Mouse (Mus musculus) testis, adult 2 months (tissue): ENCODE results near the gene Cyb5d2. TPM values are rescaled to one million over a fixed set of nuclear protein-coding genes. Genes with fewer than 3 reads are reported as not detected.

Experiments
- H3K27ac ChIP-seq: fragments of 200-500 bp; 2 replicates; pipeline ENCODE4 v1.5.1; 2012; ENCODE audit warnings: low read depth, low read length; ENCODE audit not compliant: control insufficient read depth, insufficient read depth
- H3K27me3 ChIP-seq: fragments of 200-500 bp; 2 replicates; pipeline ENCODE4 v1.6.1; 2012; ENCODE audit warnings: mild to moderate bottlenecking, low read length, moderate library complexity; ENCODE audit not compliant: control insufficient read depth, insufficient read depth
- H3K36me3 ChIP-seq: fragments of 200-500 bp; 2 replicates; pipeline ENCODE4 v1.6.1; 2012; ENCODE audit warnings: mild to moderate bottlenecking, low read length; ENCODE audit not compliant: control insufficient read depth, insufficient read depth
- H3K4me1 ChIP-seq: fragments of 200-500 bp; 2 replicates; pipeline ENCODE4 v1.6.1; 2012; ENCODE audit warnings: low read length; ENCODE audit not compliant: control insufficient read depth, insufficient read depth
- H3K4me3 ChIP-seq: fragments of 200-500 bp; 2 replicates; pipeline ENCODE4 v1.5.1; 2012; ENCODE audit warnings: low read depth, mild to moderate bottlenecking, low read length, moderate library complexity, mixed read lengths; ENCODE audit not compliant: control insufficient read depth
- CTCF ChIP-seq: fragments of 200-500 bp; IDR thresholded peaks from 2 replicates; pipeline ENCODE4 v1.5.1; 2012; ENCODE audit warnings: low read depth, mild to moderate bottlenecking, inconsistent platforms, low read length, moderate library complexity; ENCODE audit not compliant: control insufficient read depth, insufficient read depth, insufficient replicate concordance
- POLR2A ChIP-seq: fragments of 200-500 bp; IDR thresholded peaks from 2 replicates; pipeline ENCODE4 v1.6.1; 2012; ENCODE audit warnings: low read depth, mild to moderate bottlenecking, inconsistent platforms, low read length, moderate library complexity; ENCODE audit not compliant: control insufficient read depth
- polyA plus RNA-seq: library from polyadenylated mRNA; depleted of rRNA; stranded (reverse); fragments of >200 nt; gene quantifications from 2 replicates; pipeline ENCODE4 v1.2.3, GENCODE M21; 2012; rRNA removed

Gene Cyb5d2
- polyA plus RNA-seq, 1 experiment = 11.2 TPM

DNA sequence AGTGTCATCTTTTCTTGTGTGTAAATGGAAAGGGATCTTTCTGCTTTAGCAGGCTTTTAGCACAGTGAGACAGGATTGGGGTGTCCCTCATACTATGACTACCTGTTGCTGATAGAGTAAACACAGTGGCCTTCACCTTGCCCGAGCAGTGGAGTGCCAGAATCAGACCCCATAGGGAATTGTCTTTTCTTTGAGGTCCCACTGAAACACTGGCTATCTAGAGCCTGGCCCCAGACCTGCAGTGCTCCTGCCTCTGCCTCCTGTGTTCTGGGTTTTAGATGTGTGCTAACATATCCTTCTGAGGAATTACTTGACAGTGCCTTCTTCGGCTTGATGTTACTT is 60.5 kb downstream of the Cyb5d2 start:
- no peak overlapping the region for H3K4me3 ChIP-seq
- no peaks in the 10 kb centered on the region for H3K4me1 ChIP-seq
- peaks cover 1% of the 10 kb centered on the region for H3K36me3 ChIP-seq
- H3K27ac ChIP-seq = no peak overlapping the region
- TF ChIP-seq CTCF (no peak), POLR2A (no peak)
- no peaks in the 10 kb centered on the region for H3K27me3 ChIP-seq

GRCm38 (mm10) chr11:72734840-72735518 is 61.0 kb downstream of the Cyb5d2 start:
- Histone ChIP-seq H3K4me1 (no peaks in the 10 kb centered on the region), H3K27me3 (no peaks in the 10 kb centered on the region), H3K36me3 (peaks cover 3% of the 10 kb centered on the region), H3K4me3 (no peak overlapping the region), H3K27ac (no peak overlapping the region)
- no peak for TF ChIP-seq POLR2A
- TF ChIP-seq CTCF = no peak

DNA sequence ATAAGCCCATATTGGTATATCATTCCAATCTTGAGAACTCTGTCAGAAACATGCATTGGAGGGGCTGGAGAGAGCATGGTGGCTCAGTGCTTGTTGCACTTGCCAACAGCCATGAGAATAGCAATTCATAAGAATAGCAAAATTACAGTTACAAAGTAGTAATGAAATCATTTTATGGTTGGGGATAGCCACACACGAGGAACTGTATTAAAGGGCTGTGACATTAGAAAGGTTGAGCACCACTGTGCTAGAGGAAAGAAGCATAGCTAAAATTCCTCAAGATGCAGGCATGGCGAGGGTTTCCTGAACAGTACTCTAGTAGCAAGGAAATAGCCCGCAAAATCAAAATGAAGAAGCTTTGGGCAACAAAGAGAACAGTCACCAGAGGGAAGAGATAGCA is 62.2 kb downstream of the Cyb5d2 start:
- Histone ChIP-seq H3K4me1 (no peaks in the 10 kb centered on the region), H3K4me3 (no peak overlapping the region), H3K27me3 (no peaks in the 10 kb centered on the region), H3K27ac (no peak overlapping the region), H3K36me3 (peaks cover 3% of the 10 kb centered on the region)
- TF ChIP-seq POLR2A (no peak), CTCF (no peak)

Other genes starting within 250 kb of the Cyb5d2 start
- 1.6 and 1.7 TPM in 2 replicates for gene Spns3, start 245.6 kb downstream of the Cyb5d2 start, polyA plus RNA-seq
- 3.9 and 4.1 TPM in 2 replicates for gene Ube2g1, start 188.9 kb downstream of the Cyb5d2 start, polyA plus RNA-seq
- gene Ankfy1, start 106.1 kb downstream of the Cyb5d2 start, polyA plus RNA-seq = 7.5 and 7.7 TPM in 2 replicates
- 9.5 and 9.6 TPM in 2 replicates for gene Zzef1, start 84 bp upstream of the Cyb5d2 start, polyA plus RNA-seq
- 4.8 and 4.9 TPM in 2 replicates for gene Atp2a3, start 165.0 kb upstream of the Cyb5d2 start, polyA plus RNA-seq
- gene P2rx1, start 203.0 kb upstream of the Cyb5d2 start, polyA plus RNA-seq = 0.44 and 6.8 TPM in 2 replicates
- 0.96 and 1.1 TPM in 2 replicates for gene Camkk1, start 222.9 kb upstream of the Cyb5d2 start, polyA plus RNA-seq